Mouse (Mus musculus) liver, adult 2 months (tissue): ENCODE data around the gene Cebpb. TPM values are rescaled to one million over a fixed set of nuclear protein-coding genes. Genes with fewer than 3 reads are reported as not detected.
A peak's percentile ranks its signal among the peaks of the same experiment; 100 is the strongest.

ENCODE experiments used
- DNase-seq: peaks from one replicate; pipeline ENCODE4 v3.0.0-alpha.2; 2011; ENCODE audit warnings: low read depth, low spot score; ENCODE audit errors: extremely low read depth
- H3K27ac ChIP-seq: fragments of 200-500 bp; replicated peaks from 2 replicates; pipeline ENCODE4 v1.5.1; 2012; ENCODE audit warnings: low read depth, mild to moderate bottlenecking, control low read depth, inconsistent platforms, low read length; ENCODE audit not compliant: insufficient read depth
- H3K27me3 ChIP-seq: fragments of 200-500 bp; 2 replicates; pipeline ENCODE4 v1.6.1; 2012; ENCODE audit warnings: mild to moderate bottlenecking, moderate library complexity, low read length, inconsistent platforms; ENCODE audit not compliant: control insufficient read depth, insufficient read depth
- H3K36me3 ChIP-seq: fragments of 200-500 bp; 2 replicates; pipeline ENCODE4 v1.6.1; 2012; ENCODE audit warnings: low read length, inconsistent platforms; ENCODE audit not compliant: control insufficient read depth, insufficient read depth
- H3K4me1 ChIP-seq: fragments of 200-500 bp; 2 replicates; pipeline ENCODE4 v1.6.1; 2011; ENCODE audit warnings: low read length; ENCODE audit not compliant: control insufficient read depth, insufficient read depth
- H3K4me3 ChIP-seq: fragments of 200-500 bp; 2 replicates; pipeline ENCODE4 v1.5.1; 2011; ENCODE audit warnings: low read depth, mild to moderate bottlenecking, control low read depth, low read length, moderate library complexity; ENCODE audit not compliant: insufficient read depth
- H3K79me2 ChIP-seq: fragments of 200-500 bp; 2 replicates; pipeline ENCODE4 v1.6.1; 2012; ENCODE audit warnings: inconsistent platforms, mild to moderate bottlenecking, low read length, moderate library complexity; ENCODE audit not compliant: control insufficient read depth, insufficient read depth
- H3K9ac ChIP-seq: fragments of 200-500 bp; 2 replicates; pipeline ENCODE4 v1.6.1; 2012; ENCODE audit warnings: low read depth, mild to moderate bottlenecking, control low read depth, inconsistent platforms, low read length
- CTCF ChIP-seq: fragments of 200-500 bp; IDR thresholded peaks from 2 replicates; pipeline ENCODE4 v1.5.1; 2011; ENCODE audit warnings: low read depth, low read length, control low read depth
- POLR2A ChIP-seq: fragments of 200-500 bp; IDR thresholded peaks from 2 replicates; pipeline ENCODE4 v1.6.1; 2011; ENCODE audit warnings: low read length, control low read depth; ENCODE audit not compliant: insufficient read depth; ENCODE audit errors: extremely low read depth
- WGBS: fragments of 180-500 bp; shearing (Covaris S2); methylation state at CpG from one replicate; pipeline ENCODE4 v1.1.7; 2018; 5-methylcytosine and 5-hydroxymethylcytosine counted together
- polyA plus RNA-seq: library from polyadenylated mRNA; depleted of rRNA; stranded (reverse); fragments of >200 nt; gene quantifications from 2 replicates; pipeline ENCODE4 v1.2.3, GENCODE M21; 2012
- total RNA-seq: library from RNA; depleted of rRNA; stranded (reverse); fragments of >200 nt; gene quantifications from 2 replicates; pipeline ENCODE4 v1.2.3, GENCODE M21; 2014

The Cebpb gene
- total and polyA plus RNA-seq, 2 experiments, result 147 to 210 TPM

DNA sequence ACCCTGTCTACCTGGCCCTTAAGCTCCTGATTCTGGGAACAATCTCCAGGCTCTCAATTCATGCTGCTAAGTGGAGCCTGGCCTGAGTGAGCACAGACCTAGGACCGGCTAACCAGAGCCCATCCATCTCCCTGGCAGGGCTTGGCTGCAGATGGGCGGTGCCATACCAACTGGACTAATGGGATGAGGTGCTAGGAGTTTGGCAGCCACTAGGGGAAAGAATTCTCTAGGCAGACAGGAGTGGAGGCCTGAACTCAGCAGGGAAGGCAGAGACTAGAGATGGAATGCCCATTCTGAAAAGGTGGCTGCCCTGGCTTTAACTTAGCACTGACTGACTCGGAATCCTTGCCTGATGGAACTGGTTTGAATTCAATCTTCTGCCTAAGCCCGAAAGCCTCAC, 42.3 kb upstream of the Cebpb start:
- Histone ChIP-seq H3K36me3 (0 out of 2 replicates have a peak, but pooled peaks cover 3% of the 10 kb centered on the region), H3K4me3 (no peak overlapping the region), H3K4me1 (peaks cover 8% of the 10 kb centered on the region; the same call in 1 of the 2 replicates), H3K27me3 (no peaks in the 10 kb centered on the region), H3K27ac (no peak overlapping the region), H3K9ac (no peak overlapping the region), H3K79me2 (peaks cover 3% of the 10 kb centered on the region; the same call in 1 of the 2 replicates)
- no peak for DNase-seq
- no peak for TF ChIP-seq POLR2A
- TF ChIP-seq CTCF, result no peak
- 90% methylated on average over 4 of the region's 4 CpGs for WGBS

- Histone ChIP-seq H3K79me2 (peaks cover 13% of the 10 kb centered on the region), H3K4me1 (peaks cover 7% of the 10 kb centered on the region; the same call in 1 of the 2 replicates), H3K36me3 (0 out of 2 replicates have a peak, but pooled peaks cover 3% of the 10 kb centered on the region), H3K4me3 (no peak overlapping the region), H3K9ac (no peak overlapping the region), H3K27me3 (no peaks in the 10 kb centered on the region), H3K27ac (no peak overlapping the region)
- 67% methylated on average over 12 of the region's 12 CpGs for WGBS
- DNase-seq, result peak; percentile 68
- no peak for TF ChIP-seq POLR2A
- TF ChIP-seq CTCF, result no peak
Measured at GRCm38 (mm10) chr2:167649290-167650032, 39.3 kb upstream of the Cebpb start.

- Histone ChIP-seq H3K4me3 (no peak overlapping the region), H3K36me3 (0 out of 2 replicates have a peak, but pooled peaks cover 3% of the 10 kb centered on the region), H3K9ac (no peak overlapping the region), H3K79me2 (peaks cover 17% of the 10 kb centered on the region), H3K4me1 (peaks cover 20% of the 10 kb centered on the region), H3K27ac (no peak overlapping the region), H3K27me3 (no peaks in the 10 kb centered on the region)
- WGBS, result 95% methylated on average over 9 of the region's 9 CpGs
- no peak for TF ChIP-seq CTCF
- no peak for TF ChIP-seq POLR2A
- no peak for DNase-seq
Measured at GRCm38 (mm10) chr2:167651622-167652021, 37.1 kb upstream of the Cebpb start.

GRCm38 (mm10) chr2:167652694-167653093, 36.0 kb upstream of the Cebpb start:
- H3K9ac ChIP-seq, result no peak overlapping the region
- 37% methylated on average over 7 of the region's 7 CpGs for WGBS
- peaks cover 23% of the 10 kb centered on the region for H3K4me1 ChIP-seq
- H3K27me3 ChIP-seq, result no peaks in the 10 kb centered on the region
- H3K79me2 ChIP-seq, result peaks cover 21% of the 10 kb centered on the region
- H3K4me3 ChIP-seq, result no peak overlapping the region
- peak; percentile 71 for DNase-seq
- 0 out of 2 replicates have a peak, but pooled peaks cover 3% of the 10 kb centered on the region for H3K36me3 ChIP-seq
- H3K27ac ChIP-seq, result no peak overlapping the region
- TF ChIP-seq POLR2A (no peak), CTCF (no peak)

- WGBS, result 31% methylated on average over 10 of the region's 10 CpGs
- TF ChIP-seq POLR2A (no peak), CTCF (no peak)
- H3K36me3 ChIP-seq, result 0 out of 2 replicates have a peak, but pooled peaks cover 3% of the 10 kb centered on the region
Measured at GRCm38 (mm10) chr2:167654911-167655600, 33.7 kb upstream of the Cebpb start.

More at GRCm38 (mm10) chr2:167654911-167655600, 33.7 kb upstream of the Cebpb start:
- peak; percentile 87 for DNase-seq
- H3K4me1 ChIP-seq, result peaks cover 33% of the 10 kb centered on the region
- H3K4me3 ChIP-seq, result no peak overlapping the region
- no peaks in the 10 kb centered on the region for H3K27me3 ChIP-seq
- peaks cover 21% of the 10 kb centered on the region for H3K79me2 ChIP-seq
- H3K9ac ChIP-seq, result no peak overlapping the region
- H3K27ac ChIP-seq, result 0 out of 2 replicates have a peak overlapping the region, but pooled peaks have one; percentile 9
